Comparison of ENCODE assay signal across 12 mouse cellular contexts in genomic region chr17:50545274-50545673, GRCm38 (mm10). TPM values are rescaled to one million over a fixed set of nuclear protein-coding genes. Genes with fewer than 3 reads are reported as not detected.
DNase-seq lines count a peak whose midpoint lies in the region; ATAC-seq and TF ChIP-seq lines count a peak whose summit lies in the region.
"Had no signal": no experiment of that assay in that cellular context is flagged by ENCODE, and none has a peak within 500 bp of the region (broad histone marks: within the 10 kb centered on the region; RNA-seq: fewer than 3 reads in every experiment).

No protein-coding gene starts in this region.

- H3K4me1 ChIP-seq in kidney, embryonic 14.5 days (ENCODE audit: control insufficient read depth, insufficient read depth, low read length), result no peaks in the 10 kb centered on the region
- H3K4me1 ChIP-seq in intestine, embryonic 16.5 days (ENCODE audit: control insufficient read depth, insufficient read depth, low read length), result no peaks in the 10 kb centered on the region
- H3K4me1 ChIP-seq in small intestine, adult 2 months (ENCODE audit: control insufficient read depth, insufficient read depth, insufficient read length, low read length), result peaks cover 2% of the 10 kb centered on the region; the same call in 1 of the 2 replicates
- H3K4me1 ChIP-seq: forebrain, embryonic 10.5 days; stomach, embryonic 15.5 days had no signal

- peak; percentile 29 for DNase-seq in kidney, adult 18-20 months
- peak; percentile 50 for DNase-seq in cerebellum, adult 11-12 months
- no peak for DNase-seq in frontal cortex, adult 2 months (ENCODE audit: extremely low spot score in 1 of 2, low spot score in 1 of 2)
- DNase-seq in right cerebral cortex, postnatal 4 days, result no peak
- DNase-seq in right cerebral cortex, adult 18-20 months, result no peak

- H3K27ac ChIP-seq in kidney, embryonic 14.5 days (ENCODE audit: low read depth, low read length), result no peak overlapping the region
- peak overlapping the region; percentile 92 for H3K27ac ChIP-seq in intestine, embryonic 16.5 days (ENCODE audit: low read length)
- H3K27ac ChIP-seq in small intestine, adult 2 months (ENCODE audit: insufficient read depth, low read depth, low read length), result peak overlapping the region; percentile 96
- H3K27ac ChIP-seq: forebrain, embryonic 10.5 days; heart, adult 2 months; hindbrain, embryonic 14.5 days; stomach, embryonic 15.5 days had no signal

- no peak overlapping the region for H3K4me2 ChIP-seq in kidney, embryonic 14.5 days (replicated peaks; ENCODE audit: low read depth, low read length)
- peak overlapping the region; percentile 26; the same call in 1 of the 2 replicates for H3K4me2 ChIP-seq in intestine, embryonic 16.5 days (ENCODE audit: low read depth, low read length)
- H3K4me2 ChIP-seq: hindbrain, embryonic 14.5 days; stomach, embryonic 15.5 days had no signal

- WGBS in kidney, embryonic 14.5 days, result 85% methylated on average over 6 of the region's 6 CpGs
- WGBS in intestine, embryonic 16.5 days, result 47% methylated on average over 6 of the region's 6 CpGs
- WGBS in small intestine, adult 2 months, result 21% methylated on average over 6 of the region's 6 CpGs

- TF ChIP-seq POLR2A in small intestine, adult 2 months (IDR thresholded peaks at IDR 0.05; ENCODE audit: low read depth, low read length), result peak; percentile 44; the same call in 1 of the 2 replicates

- no peak overlapping the region for H3K4me3 ChIP-seq in kidney, embryonic 14.5 days (ENCODE audit: low read length)
- H3K4me3 ChIP-seq in intestine, embryonic 16.5 days (ENCODE audit: low read length), result no peak overlapping the region
- H3K4me3 ChIP-seq in small intestine, adult 2 months (ENCODE audit: low read depth, low read length), result peak overlapping the region; percentile 59
- H3K4me3 ChIP-seq: forebrain, embryonic 10.5 days; heart, adult 2 months; stomach, embryonic 15.5 days had no signal

- peaks cover 5% of the 10 kb centered on the region for H3K9me3 ChIP-seq in kidney, embryonic 14.5 days (ENCODE audit: control insufficient read depth, low read length)
- peaks cover 5% of the 10 kb centered on the region; the same call in 1 of the 2 replicates for H3K9me3 ChIP-seq in intestine, embryonic 16.5 days (ENCODE audit: control insufficient read depth, low read length)
- H3K9me3 ChIP-seq: stomach, embryonic 15.5 days had no signal

- H3K9ac ChIP-seq in kidney, embryonic 14.5 days (ENCODE audit: low read depth, low read length), result no peak overlapping the region
- no peak overlapping the region for H3K9ac ChIP-seq in intestine, embryonic 16.5 days (ENCODE audit: low read depth, low read length)
- H3K9ac ChIP-seq: hindbrain, embryonic 14.5 days; stomach, embryonic 15.5 days had no signal

- ATAC-seq in kidney, embryonic 14.5 days (ENCODE audit: low FRiP score, low TSS enrichment), result no peak
- ATAC-seq in intestine, embryonic 16.5 days, result peak; percentile 99

- H3K27me3 ChIP-seq in kidney, embryonic 14.5 days (ENCODE audit: control insufficient read depth, insufficient read depth, low read length), result no peaks in the 10 kb centered on the region
- H3K27me3 ChIP-seq in intestine, embryonic 16.5 days (replicated peaks; ENCODE audit: control insufficient read depth, insufficient read depth, low read length), result no peaks in the 10 kb centered on the region
- no peaks in the 10 kb centered on the region for H3K27me3 ChIP-seq in small intestine, adult 2 months (ENCODE audit: control insufficient read depth, insufficient read depth, low read length)
- H3K27me3 ChIP-seq: stomach, embryonic 15.5 days had no signal

- H3K36me3 ChIP-seq in kidney, embryonic 14.5 days (ENCODE audit: control insufficient read depth, insufficient read depth, low read length), result no peaks in the 10 kb centered on the region
- H3K36me3 ChIP-seq in intestine, embryonic 16.5 days (ENCODE audit: control insufficient read depth, insufficient read depth, low read length), result no peaks in the 10 kb centered on the region
- peaks cover 4% of the 10 kb centered on the region; the same call in 1 of the 2 replicates for H3K36me3 ChIP-seq in small intestine, adult 2 months (ENCODE audit: control insufficient read depth, insufficient read depth, low read length)
- H3K36me3 ChIP-seq: stomach, embryonic 15.5 days had no signal

- no peak for TF ChIP-seq CTCF in small intestine, adult 2 months (IDR thresholded peaks at IDR 0.05; ENCODE audit: extremely low read depth, insufficient read length, insufficient replicate concordance, low read depth, low read length)

RNA-seq across cellular contexts. Expression of gene Plcl2, which starts 36.1 kb away (rescaled TPM):
- 3.1 and 5.6 TPM in 2 replicates for polyA plus RNA-seq in kidney, embryonic 14.5 days (2014; fragmentation: Nextera tagmentation; extraction: Ambion mirVana)
- polyA plus RNA-seq in intestine, embryonic 16.5 days (2015; fragmentation: Nextera tagmentation; extraction: Ambion mirVana), result 4.0 TPM in 2 replicates
- polyA plus RNA-seq in small intestine, adult 2 months (2012; rRNA removed), result 2.6 and 6.7 TPM in 2 replicates
- 26.0 and 26.4 TPM in 2 replicates for polyA plus RNA-seq in frontal cortex, adult 2 months (2012; rRNA removed)

Comparison
In these comparisons a context has a peak if more than half of its experiments do, and no peak if none do; other contexts are left out.
1. DNase-seq: peak in kidney, adult 18-20 months (single experiment) and cerebellum, adult 11-12 months (single experiment); none in frontal cortex, adult 2 months (0 of 2), right cerebral cortex, postnatal 4 days (single experiment) and right cerebral cortex, adult 18-20 months (single experiment).